Mouse (Mus musculus) mammary gland, adult 2 months (tissue): ENCODE data around the gene Gm10358. TPM values are rescaled to one million over a fixed set of nuclear protein-coding genes. Genes with fewer than 3 reads are reported as not detected.

Experiments
- polyA plus RNA-seq: library from polyadenylated mRNA; depleted of rRNA; stranded (reverse); fragments of >200 nt; gene quantifications from 2 replicates; pipeline ENCODE4 v1.2.3, GENCODE M21; 2012; ENCODE audit warnings: low replicate concordance; rRNA removed

The Gm10358 gene
- 0.75 TPM in 1 of 2 replicates, not detected in the other for polyA plus RNA-seq

DNA sequence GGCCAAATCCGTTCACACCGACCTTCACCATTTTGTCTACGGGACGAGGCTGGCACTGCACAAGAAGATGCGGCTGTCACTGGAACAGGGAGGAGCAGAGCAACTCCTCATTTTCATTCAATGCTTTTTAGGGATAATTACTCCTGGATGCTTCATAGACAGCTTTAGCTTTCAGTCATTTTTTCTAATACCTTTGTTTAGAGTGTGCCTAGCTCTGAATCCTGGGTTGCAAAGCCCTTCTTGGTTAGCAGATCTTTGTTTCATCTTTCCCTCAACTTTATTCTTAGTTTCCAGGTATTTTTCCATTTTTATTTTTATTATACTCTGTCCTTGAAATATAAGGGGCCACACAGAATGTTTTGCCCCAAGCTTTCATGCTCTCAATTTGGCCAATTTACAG lies at the start of gene Gm10358:
TSS of gene Gm10358 (minus strand) at position 101 of the 400 bp plus-strand sequence.

DNA sequence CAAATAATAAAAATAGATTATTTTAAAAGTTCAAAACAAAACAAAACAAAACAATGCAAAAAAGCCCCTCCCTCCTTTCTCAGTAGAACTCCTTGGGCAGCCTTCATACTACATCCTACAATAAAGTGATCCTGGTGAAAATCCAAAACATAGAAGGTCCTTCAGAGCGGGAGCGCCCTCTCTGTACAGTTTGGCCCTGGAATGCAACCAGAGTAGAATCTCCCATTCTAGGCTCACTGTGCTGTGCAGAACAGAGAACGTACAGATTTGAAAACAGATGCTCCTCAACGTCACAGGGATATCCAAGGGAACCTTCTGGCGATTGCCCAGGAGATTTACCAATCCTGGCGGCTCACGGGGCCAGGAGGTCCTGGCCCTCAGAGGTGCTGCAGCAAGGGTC lies 42.0 kb upstream of the Gm10358 start, which contains the start of gene Iqcm:
TSS of gene Iqcm (plus strand) at position 301 of the 400 bp plus-strand sequence.

Other genes starting within 250 kb of the Gm10358 start
- gene Rasd2, start 192.6 kb downstream of the Gm10358 start, polyA plus RNA-seq = 1.2 and 2.9 TPM in 2 replicates
- gene Iqcm, start 42.1 kb upstream of the Gm10358 start, polyA plus RNA-seq = not detected in 2 replicates